Mouse (Mus musculus): ENCODE measurements around the gene Icosl. TPM values are rescaled to one million over a fixed set of nuclear protein-coding genes. Genes with fewer than 3 reads are reported as not detected.
"Not testable (repeated sequence)": the region's sequence is repeated elsewhere in the genome, so short reads cannot be mapped to it uniquely, and the experiment has no call there.

Gene Icosl
- polyA plus RNA-seq, 1 experiment from 2014 or later: 3.9 TPM

DNA sequence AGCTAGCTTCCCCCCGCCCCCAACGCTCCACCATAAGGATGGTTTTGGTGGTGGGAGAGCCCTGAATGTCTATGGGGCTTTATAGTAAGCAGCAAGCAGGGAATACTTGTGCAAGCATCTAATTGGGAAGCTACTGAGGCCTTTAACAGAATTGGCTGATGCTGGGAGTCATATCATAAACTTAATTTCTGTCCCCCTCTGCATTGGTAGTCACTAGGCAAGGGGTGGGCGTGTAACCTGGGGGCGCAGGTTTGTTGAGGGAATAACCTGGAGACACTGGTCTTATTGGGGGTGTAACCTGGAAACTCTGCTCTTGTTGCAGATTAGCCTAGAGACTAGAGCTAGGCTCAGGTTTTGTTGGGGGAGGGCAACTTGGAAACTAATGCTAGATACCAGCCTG is 50.3 kb downstream of the Icosl start:
- DNase-seq (ENCODE audit: low spot score): no peak
- Histone ChIP-seq H3K27me3 (replicated peaks; ENCODE audit: control insufficient read depth, insufficient read depth, low read length) (no peaks in the 10 kb centered on the region), H3K4me3 (ENCODE audit: low read depth, low read length) (no peak overlapping the region), H3K36me3 (ENCODE audit: control insufficient read depth, insufficient read depth, low read length) (no peaks in the 10 kb centered on the region), H3K4me1 (replicated peaks; ENCODE audit: control insufficient read depth, insufficient read depth, low read length) (no peaks in the 10 kb centered on the region), H3K9ac (ENCODE audit: low read length) (no peak overlapping the region), H3K9me3 (ENCODE audit: control insufficient read depth, low read length) (no peaks in the 10 kb centered on the region), H3K4me2 (ENCODE audit: low read length) (no peak overlapping the region), H3K27ac (ENCODE audit: low read depth) (no peak overlapping the region)
- no peak for ATAC-seq (replicated peaks; ENCODE audit: low FRiP score, low TSS enrichment, low read depth)
- 94% methylated on average over 4 of the region's 4 CpGs for WGBS

GRCm38 (mm10) chr10:78124137-78124536 is 55.0 kb downstream of the Icosl start:
- not testable (repeated sequence) for H3K27me3 ChIP-seq (replicated peaks; ENCODE audit: control insufficient read depth, insufficient read depth, low read length); H3K4me2 ChIP-seq (ENCODE audit: low read length); H3K36me3 ChIP-seq (ENCODE audit: control insufficient read depth, insufficient read depth, low read length); ATAC-seq (replicated peaks; ENCODE audit: low FRiP score, low TSS enrichment, low read depth); DNase-seq (ENCODE audit: low spot score); H3K27ac ChIP-seq (ENCODE audit: low read depth); H3K4me1 ChIP-seq (replicated peaks; ENCODE audit: control insufficient read depth, insufficient read depth, low read length); H3K9ac ChIP-seq (ENCODE audit: low read length); H3K4me3 ChIP-seq (ENCODE audit: low read depth, low read length); H3K9me3 ChIP-seq (ENCODE audit: control insufficient read depth, low read length)
- 27% methylated on average over 6 of the region's 6 CpGs for WGBS

- H3K9ac ChIP-seq (ENCODE audit: low read length); H3K4me2 ChIP-seq (ENCODE audit: low read length); H3K27me3 ChIP-seq (replicated peaks; ENCODE audit: control insufficient read depth, insufficient read depth, low read length); H3K4me1 ChIP-seq (replicated peaks; ENCODE audit: control insufficient read depth, insufficient read depth, low read length); H3K36me3 ChIP-seq (ENCODE audit: control insufficient read depth, insufficient read depth, low read length); H3K27ac ChIP-seq (ENCODE audit: low read depth); H3K4me3 ChIP-seq (ENCODE audit: low read depth, low read length); DNase-seq (ENCODE audit: low spot score); ATAC-seq (replicated peaks; ENCODE audit: low FRiP score, low TSS enrichment, low read depth); H3K9me3 ChIP-seq (ENCODE audit: control insufficient read depth, low read length): not testable (repeated sequence)
- WGBS: 61% methylated on average over 8 of the region's 8 CpGs
Observed at GRCm38 (mm10) chr10:78125061-78125460, 56.0 kb downstream of the Icosl start.

GRCm38 (mm10) chr10:78126311-78126710 is 57.2 kb downstream of the Icosl start:
- DNase-seq (ENCODE audit: low spot score) (no peak), ATAC-seq (replicated peaks; ENCODE audit: low FRiP score, low TSS enrichment, low read depth) (no peak)
- Histone ChIP-seq H3K9ac (ENCODE audit: low read length) (no peak overlapping the region), H3K4me2 (ENCODE audit: low read length) (no peak overlapping the region), H3K9me3 (ENCODE audit: control insufficient read depth, low read length) (no peaks in the 10 kb centered on the region), H3K27ac (ENCODE audit: low read depth) (no peak overlapping the region), H3K4me3 (ENCODE audit: low read depth, low read length) (no peak overlapping the region), H3K4me1 (replicated peaks; ENCODE audit: control insufficient read depth, insufficient read depth, low read length) (no peaks in the 10 kb centered on the region), H3K36me3 (ENCODE audit: control insufficient read depth, insufficient read depth, low read length) (no peaks in the 10 kb centered on the region), H3K27me3 (replicated peaks; ENCODE audit: control insufficient read depth, insufficient read depth, low read length) (no peaks in the 10 kb centered on the region)
- 90% methylated on average over 5 of the region's 5 CpGs for WGBS

GRCm38 (mm10) chr10:78127046-78127870 is 58.2 kb downstream of the Icosl start:
- WGBS: 72% methylated on average over 9 of the region's 9 CpGs
- Histone ChIP-seq H3K4me1 (replicated peaks; ENCODE audit: control insufficient read depth, insufficient read depth, low read length) (no peaks in the 10 kb centered on the region), H3K27ac (ENCODE audit: low read depth) (no peak overlapping the region), H3K9me3 (ENCODE audit: control insufficient read depth, low read length) (no peaks in the 10 kb centered on the region), H3K4me2 (ENCODE audit: low read length) (no peak overlapping the region), H3K4me3 (ENCODE audit: low read depth, low read length) (no peak overlapping the region), H3K27me3 (replicated peaks; ENCODE audit: control insufficient read depth, insufficient read depth, low read length) (no peaks in the 10 kb centered on the region), H3K36me3 (ENCODE audit: control insufficient read depth, insufficient read depth, low read length) (no peaks in the 10 kb centered on the region), H3K9ac (ENCODE audit: low read length) (no peak overlapping the region)
- DNase-seq (ENCODE audit: low spot score): no peak
- no peak for ATAC-seq (replicated peaks; ENCODE audit: low FRiP score, low TSS enrichment, low read depth)

DNA sequence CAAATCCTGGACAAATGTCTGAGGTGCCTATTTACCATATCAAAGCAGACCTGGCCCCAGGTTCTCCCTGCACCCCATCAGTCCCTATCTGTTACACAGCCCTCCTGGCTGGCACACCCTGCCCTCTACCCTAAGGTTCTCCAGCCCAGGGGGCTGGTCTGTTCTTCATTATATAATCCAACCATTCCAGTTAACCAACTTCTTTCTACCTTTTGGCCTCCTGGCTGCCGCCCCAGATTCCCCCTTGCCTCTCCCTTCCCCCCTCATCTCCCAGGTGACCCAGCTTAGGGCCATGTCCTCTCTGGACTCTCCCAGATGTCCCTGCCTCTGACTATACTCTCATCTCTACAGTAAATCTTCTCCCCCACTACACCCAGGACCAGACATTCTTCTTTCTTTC is 58.8 kb downstream of the Icosl start:
- H3K4me3 ChIP-seq (ENCODE audit: low read depth, low read length): no peak overlapping the region
- no peak overlapping the region for H3K4me2 ChIP-seq (ENCODE audit: low read length)
- DNase-seq (ENCODE audit: low spot score) (no peak), ATAC-seq (replicated peaks; ENCODE audit: low FRiP score, low TSS enrichment, low read depth) (no peak)
- no peaks in the 10 kb centered on the region for H3K27me3 ChIP-seq (replicated peaks; ENCODE audit: control insufficient read depth, insufficient read depth, low read length)
- H3K9ac ChIP-seq (ENCODE audit: low read length): no peak overlapping the region
- 59% methylated on average over 1 of the region's 1 CpGs for WGBS
- H3K9me3 ChIP-seq (ENCODE audit: control insufficient read depth, low read length): no peaks in the 10 kb centered on the region
- no peaks in the 10 kb centered on the region for H3K36me3 ChIP-seq (ENCODE audit: control insufficient read depth, insufficient read depth, low read length)
- H3K27ac ChIP-seq (ENCODE audit: low read depth): no peak overlapping the region
- no peaks in the 10 kb centered on the region for H3K4me1 ChIP-seq (replicated peaks; ENCODE audit: control insufficient read depth, insufficient read depth, low read length)

- no peaks in the 10 kb centered on the region for H3K4me1 ChIP-seq (replicated peaks; ENCODE audit: control insufficient read depth, insufficient read depth, low read length)
- 85% methylated on average over 2 of the region's 2 CpGs for WGBS
- DNase-seq (ENCODE audit: low spot score) (no peak), ATAC-seq (replicated peaks; ENCODE audit: low FRiP score, low TSS enrichment, low read depth) (no peak)
- H3K4me2 ChIP-seq (ENCODE audit: low read length): no peak overlapping the region
- no peak overlapping the region for H3K4me3 ChIP-seq (ENCODE audit: low read depth, low read length)
- H3K36me3 ChIP-seq (ENCODE audit: control insufficient read depth, insufficient read depth, low read length): no peaks in the 10 kb centered on the region
- no peak overlapping the region for H3K27ac ChIP-seq (ENCODE audit: low read depth)
- H3K27me3 ChIP-seq (replicated peaks; ENCODE audit: control insufficient read depth, insufficient read depth, low read length): no peaks in the 10 kb centered on the region
- no peak overlapping the region for H3K9ac ChIP-seq (ENCODE audit: low read length)
- no peaks in the 10 kb centered on the region for H3K9me3 ChIP-seq (ENCODE audit: control insufficient read depth, low read length)
Observed at GRCm38 (mm10) chr10:78128647-78129046, 59.5 kb downstream of the Icosl start.

DNA sequence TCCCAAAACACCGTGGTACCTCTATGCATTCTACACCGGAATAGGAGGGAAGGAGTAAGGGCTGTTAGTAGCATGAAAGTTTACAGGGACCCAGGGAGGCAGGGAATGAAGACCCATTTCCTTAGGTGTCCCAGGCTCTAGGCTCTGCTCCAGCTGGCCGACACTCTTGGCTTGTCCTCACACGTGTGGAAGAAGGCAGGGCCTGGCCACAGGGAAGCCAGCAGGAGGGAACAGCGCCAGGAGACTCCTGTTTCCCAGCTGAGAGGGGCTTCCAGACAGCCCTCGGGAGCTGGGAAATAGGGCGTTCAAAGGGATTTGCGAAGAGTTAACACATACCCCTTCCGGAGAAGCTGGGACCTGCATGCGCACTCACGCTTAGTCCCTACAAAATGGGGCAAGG is 60.3 kb downstream of the Icosl start:
- H3K36me3 ChIP-seq (ENCODE audit: control insufficient read depth, insufficient read depth, low read length): no peaks in the 10 kb centered on the region
- DNase-seq (ENCODE audit: low spot score) (no peak), ATAC-seq (replicated peaks; ENCODE audit: low FRiP score, low TSS enrichment, low read depth) (no peak)
- H3K4me1 ChIP-seq (replicated peaks; ENCODE audit: control insufficient read depth, insufficient read depth, low read length): no peaks in the 10 kb centered on the region
- no peaks in the 10 kb centered on the region for H3K9me3 ChIP-seq (ENCODE audit: control insufficient read depth, low read length)
- H3K4me3 ChIP-seq (ENCODE audit: low read depth, low read length): no peak overlapping the region
- no peak overlapping the region for H3K9ac ChIP-seq (ENCODE audit: low read length)
- H3K27me3 ChIP-seq (replicated peaks; ENCODE audit: control insufficient read depth, insufficient read depth, low read length): no peaks in the 10 kb centered on the region
- 52% methylated on average over 11 of the region's 11 CpGs for WGBS
- H3K27ac ChIP-seq (ENCODE audit: low read depth): no peak overlapping the region
- no peak overlapping the region for H3K4me2 ChIP-seq (ENCODE audit: low read length)

DNA sequence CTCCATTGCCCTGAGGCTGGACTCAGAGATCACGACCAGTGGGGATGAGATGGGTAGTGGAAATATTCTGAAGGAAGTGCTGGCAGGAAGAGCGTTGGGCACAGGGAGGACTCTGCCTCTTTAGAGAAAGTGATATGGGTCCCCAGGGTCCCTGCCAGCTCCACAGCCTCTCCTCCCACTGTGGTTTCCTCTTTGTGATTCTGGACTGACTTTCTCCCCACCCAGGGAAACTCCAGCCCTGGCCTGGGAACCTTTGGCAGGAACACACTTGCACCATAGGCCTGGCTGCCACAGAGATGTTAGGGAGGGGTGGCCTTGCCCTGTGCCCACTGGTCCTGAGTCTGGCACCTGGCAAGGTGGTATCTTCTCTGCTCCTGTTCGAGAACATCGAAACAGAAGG is 60.9 kb downstream of the Icosl start:
- Histone ChIP-seq H3K36me3 (ENCODE audit: control insufficient read depth, insufficient read depth, low read length) (no peaks in the 10 kb centered on the region), H3K4me1 (replicated peaks; ENCODE audit: control insufficient read depth, insufficient read depth, low read length) (peaks cover 5% of the 10 kb centered on the region), H3K4me3 (ENCODE audit: low read depth, low read length) (no peak overlapping the region), H3K27me3 (replicated peaks; ENCODE audit: control insufficient read depth, insufficient read depth, low read length) (no peaks in the 10 kb centered on the region), H3K27ac (ENCODE audit: low read depth) (no peak overlapping the region), H3K9ac (ENCODE audit: low read length) (no peak overlapping the region), H3K4me2 (ENCODE audit: low read length) (no peak overlapping the region), H3K9me3 (ENCODE audit: control insufficient read depth, low read length) (no peaks in the 10 kb centered on the region)
- ATAC-seq (replicated peaks; ENCODE audit: low FRiP score, low TSS enrichment, low read depth) (no peak), DNase-seq (ENCODE audit: low spot score) (no peak)
- 76% methylated on average over 4 of the region's 4 CpGs for WGBS
